Mouse (Mus musculus): ENCODE measurements around the gene Scyl1.

DNA sequence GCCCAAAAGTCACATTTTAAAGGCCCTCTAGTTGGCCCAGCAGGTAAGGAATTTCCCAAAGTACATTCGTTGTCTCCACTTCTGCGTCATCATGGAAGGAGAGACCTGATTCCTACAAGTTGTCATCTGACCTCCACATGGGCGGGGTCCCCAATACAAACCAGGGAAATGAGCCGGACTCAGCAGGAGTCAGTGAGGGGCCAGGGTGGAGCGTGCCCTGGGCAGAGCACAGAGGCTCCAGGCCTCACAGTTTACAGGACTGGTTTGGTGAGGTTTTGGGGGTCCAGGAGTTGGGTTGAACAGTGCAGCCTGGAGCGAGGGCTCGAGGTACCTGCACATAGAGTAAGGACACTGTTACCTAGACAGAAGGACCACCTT lies 38.5 kb upstream of the Scyl1 start:
- no peak for TF ChIP-seq POLR2A (IDR thresholded peaks at IDR 0.05; ENCODE audit: control insufficient read depth, extremely low read depth, insufficient read depth, low read length, poor library complexity)
- TF ChIP-seq CTCF (IDR thresholded peaks at IDR 0.05; ENCODE audit: borderline replicate concordance, control insufficient read depth, extremely low read depth, insufficient read depth, low read length, poor library complexity) = no peak

Data from thymus, adult 2 months (tissue).